Comparison of ENCODE assay signal across 23 mouse cellular contexts in genomic region chr12:88605939-88606338, GRCm38 (mm10).
DNase-seq lines count a peak whose midpoint lies in the region; ATAC-seq and TF ChIP-seq lines count a peak whose summit lies in the region.
"Had no signal": no experiment of that assay in that cellular context is flagged by ENCODE, and none has a peak within 500 bp of the region (broad histone marks: within the 10 kb centered on the region; RNA-seq: fewer than 3 reads in every experiment).

No protein-coding gene starts in this region.

- H3K27me3 ChIP-seq in forebrain, embryonic 10.5 days (ENCODE audit: poor library complexity, severe bottlenecking), result no peaks in the 10 kb centered on the region
- H3K27me3 ChIP-seq in forebrain, embryonic 13.5 days, result no peaks in the 10 kb centered on the region
- H3K27me3 ChIP-seq: embryonic facial prominence, embryonic 12.5 days; forebrain, embryonic 15.5 days; Patski had no signal

- DNase-seq in forebrain, embryonic 10.5 days (ENCODE audit: extremely low spot score, low spot score), result no peak
- DNase-seq in ES-CJ7 (ENCODE audit: low read depth, low spot score), result peak; percentile 68
- peak; percentile 40 for DNase-seq in ES-E14 (ENCODE audit: low read depth, low spot score)
- DNase-seq in ZHBTc4 (ENCODE audit: low read depth, low spot score), result peak; percentile 55
- no peak for DNase-seq in cerebellum, postnatal 25 days
- no peak for DNase-seq in natural killer cell, adult 2 months (ENCODE audit: low spot score in 2 of 2)
- DNase-seq in kidney, postnatal 36 days, result no peak
- DNase-seq: adrenal gland, adult 8-10 months; adrenal gland, postnatal 14 days; adrenal gland, postnatal 36 days; cerebellum, adult 11 months; cerebellum, adult 18-20 months; cerebellum, adult 8-10 months; cerebellum, adult 9-11 months; cerebellum, postnatal 14 days; embryo, embryonic 11 days; forebrain, postnatal 0 days had no signal

- 0 out of 2 replicates have a peak overlapping the region, but pooled peaks have one; percentile 3 for H3K27ac ChIP-seq in forebrain, embryonic 10.5 days
- H3K27ac ChIP-seq in forebrain, embryonic 13.5 days, result no peak overlapping the region
- no peak overlapping the region for H3K27ac ChIP-seq in ES-E14 (ENCODE audit: insufficient read depth, low read depth, low read length, poor library complexity, severe bottlenecking)
- H3K27ac ChIP-seq: embryonic facial prominence, embryonic 10.5 days; embryonic facial prominence, embryonic 12.5 days; forebrain, embryonic 15.5 days had no signal

- no peaks in the 10 kb centered on the region for H3K9me3 ChIP-seq in forebrain, embryonic 10.5 days
- no peaks in the 10 kb centered on the region for H3K9me3 ChIP-seq in forebrain, embryonic 13.5 days (replicated peaks)
- no peaks in the 10 kb centered on the region for H3K9me3 ChIP-seq in ES-E14 (ENCODE audit: control insufficient read depth, insufficient read depth, low read depth, low read length)
- H3K9me3 ChIP-seq: embryonic facial prominence, embryonic 10.5 days; embryonic facial prominence, embryonic 12.5 days; forebrain, embryonic 15.5 days had no signal

- in situ Hi-C loops in ES-E14 (cut with MboI; ENCODE audit: low sequenced_read_pairs in 2 of 2, unreplicated experiment in 2 of 2), result no loop called here

- no peak overlapping the region for H3K9ac ChIP-seq in forebrain, embryonic 13.5 days
- no peak overlapping the region for H3K9ac ChIP-seq in ES-E14 (ENCODE audit: insufficient read depth, low read depth, low read length, poor library complexity, severe bottlenecking)
- H3K9ac ChIP-seq: embryonic facial prominence, embryonic 12.5 days; forebrain, embryonic 15.5 days; forebrain, postnatal 0 days had no signal

- no peak overlapping the region for H3K4me2 ChIP-seq in forebrain, embryonic 13.5 days
- H3K4me2 ChIP-seq: embryonic facial prominence, embryonic 12.5 days; forebrain, embryonic 15.5 days had no signal

- H3K36me3 ChIP-seq in forebrain, embryonic 10.5 days (replicated peaks), result no peaks in the 10 kb centered on the region
- H3K36me3 ChIP-seq in forebrain, embryonic 13.5 days (ENCODE audit: poor library complexity, severe bottlenecking), result no peaks in the 10 kb centered on the region
- H3K36me3 ChIP-seq in ES-E14 (ENCODE audit: control insufficient read depth, insufficient read depth, low read length, poor library complexity, severe bottlenecking), result no peaks in the 10 kb centered on the region
- H3K36me3 ChIP-seq: embryonic facial prominence, embryonic 10.5 days; embryonic facial prominence, embryonic 12.5 days; forebrain, embryonic 15.5 days had no signal

- peaks cover 11% of the 10 kb centered on the region for H3K4me1 ChIP-seq in forebrain, embryonic 10.5 days
- H3K4me1 ChIP-seq in forebrain, embryonic 13.5 days, result peaks cover 7% of the 10 kb centered on the region
- H3K4me1 ChIP-seq in ES-E14 (ENCODE audit: control insufficient read depth in 2 of 2, insufficient read depth in 2 of 2, low read length in 2 of 2, poor library complexity in 1 of 2), result no peaks in the 10 kb centered on the region; a peak in 1 of 4 replicates
- H3K4me1 ChIP-seq: embryonic facial prominence, embryonic 10.5 days; embryonic facial prominence, embryonic 12.5 days; forebrain, embryonic 15.5 days had no signal

- H3K4me3 ChIP-seq in forebrain, embryonic 10.5 days, result no peak overlapping the region
- H3K4me3 ChIP-seq in forebrain, embryonic 13.5 days, result no peak overlapping the region
- no peak overlapping the region for H3K4me3 ChIP-seq in ES-E14 (ENCODE audit: insufficient read depth in 1 of 2, low read depth in 1 of 2, low read length in 2 of 2, poor library complexity in 1 of 2, severe bottlenecking in 1 of 2)
- H3K4me3 ChIP-seq: embryonic facial prominence, embryonic 10.5 days; embryonic facial prominence, embryonic 12.5 days; forebrain, embryonic 15.5 days had no signal

- ATAC-seq in forebrain, embryonic 13.5 days, result no peak
- ATAC-seq: activated CD4-positive, CD25-positive, alpha-beta regulatory T cell, adult 4 months; forebrain, embryonic 15.5 days; forebrain, postnatal 0 days; Patski had no signal

TF ChIP-seq in ES-E14, 5 proteins besides CTCF, POLR2A, EP300 and RAD21:
- TF ChIP-seq ZC3H11A (IDR thresholded peaks at IDR 0.05; ENCODE audit: borderline replicate concordance, low read depth, low read length), result no peak
- no peak for TF ChIP-seq CHD2 (IDR thresholded peaks at IDR 0.05; ENCODE audit: low read depth, low read length)
- no peak for TF ChIP-seq MAFK (IDR thresholded peaks at IDR 0.05; ENCODE audit: insufficient read depth, low read depth, low read length)
- no peak for TF ChIP-seq HCFC1 (IDR thresholded peaks at IDR 0.05; ENCODE audit: borderline replicate concordance, insufficient read depth, low read length)
- no peak for TF ChIP-seq ZNF384 (IDR thresholded peaks at IDR 0.05; ENCODE audit: low read depth, low read length)

Comparison
In these comparisons a context has a peak if more than half of its experiments do, and no peak if none do; other contexts are left out.
1. DNase-seq: peak in ES-CJ7 (single experiment), ES-E14 (single experiment) and ZHBTc4 (single experiment); none in forebrain, embryonic 10.5 days (single experiment), cerebellum, postnatal 25 days (0 of 2), natural killer cell, adult 2 months (0 of 2) and kidney, postnatal 36 days (0 of 2).